Mouse (Mus musculus) c-Kit-positive CD71-negative TER-119-negative erythroid progenitor cells, embryonic 14.5 days (primary cell): ENCODE data around the gene Ppil3.

Experiments used
- DNase-seq: peaks from one replicate; pipeline ENCODE4 v3.0.0-alpha.2; 2013; ENCODE audit warnings: low read depth

The Ppil3 gene

DNA sequence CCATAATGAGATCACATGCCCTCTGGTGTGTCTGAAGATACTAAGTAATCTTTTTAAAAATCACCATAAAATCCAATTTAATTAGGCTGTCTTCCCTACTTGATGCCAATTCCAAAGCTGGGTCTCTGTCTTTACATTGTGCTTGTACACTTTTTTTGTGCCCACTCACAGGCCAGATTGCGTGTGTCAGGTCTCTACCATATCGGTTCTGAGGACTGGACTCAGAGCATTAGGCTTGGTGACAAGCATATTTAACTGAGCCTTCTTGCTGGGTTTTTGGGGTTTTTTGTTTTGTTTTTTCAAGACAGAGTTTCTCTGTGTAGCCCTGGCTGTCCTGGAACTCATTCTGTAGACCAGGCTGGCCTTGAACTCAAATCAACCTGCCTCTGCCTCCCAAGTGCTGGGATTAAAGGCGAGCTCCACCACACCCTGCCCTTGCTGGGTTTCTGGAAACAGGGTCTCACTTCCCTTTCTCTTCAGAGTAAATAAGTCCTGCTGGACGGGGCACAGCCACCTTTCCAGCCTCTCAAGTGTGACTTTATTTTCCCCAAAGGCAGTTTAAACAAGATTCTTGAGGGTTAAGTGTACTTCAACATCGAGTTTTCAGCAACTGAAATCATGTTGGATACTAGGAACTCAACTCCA, 35.6 kb downstream of the Ppil3 start:
- no peak for DNase-seq

DNA sequence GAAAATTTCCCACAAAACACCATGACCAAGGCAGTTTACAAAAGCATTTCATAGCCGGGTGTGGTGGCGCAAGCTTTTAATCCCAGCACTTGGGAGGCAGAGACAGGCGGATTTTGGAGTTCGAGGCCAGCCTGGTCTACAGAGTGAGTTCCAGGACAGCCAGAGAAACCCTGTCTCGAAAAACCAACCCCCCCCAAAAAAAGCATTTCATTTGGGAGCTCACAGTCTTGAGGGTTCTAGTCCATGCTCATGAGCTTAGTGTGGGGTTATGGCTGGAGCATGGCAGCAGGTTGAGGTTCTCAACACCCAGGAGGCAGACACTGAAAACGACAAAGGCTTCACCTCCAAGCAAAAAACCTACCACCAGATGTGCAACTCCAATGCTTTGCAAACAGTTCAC, 37.1 kb downstream of the Ppil3 start:
- no peak for DNase-seq

DNA sequence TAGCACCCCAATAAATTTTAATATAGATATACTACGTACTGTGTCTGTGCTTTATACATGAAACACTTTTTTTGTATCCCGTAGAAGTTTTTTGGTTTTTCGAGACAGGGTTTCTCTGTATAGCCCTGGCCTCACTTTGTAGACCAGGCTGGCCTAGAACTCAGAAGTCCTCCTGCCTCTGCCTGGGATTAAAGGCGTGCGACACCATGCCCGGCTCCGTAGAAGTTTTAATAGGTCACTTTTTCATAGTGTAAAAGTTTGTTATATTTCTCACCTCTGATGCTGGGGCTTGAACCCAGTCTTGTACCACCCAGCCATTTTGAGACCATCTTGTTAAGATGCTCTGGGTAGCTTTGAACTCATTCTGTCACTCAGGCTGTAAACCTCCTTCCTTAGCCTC, 38.0 kb downstream of the Ppil3 start:
- no peak for DNase-seq

DNA sequence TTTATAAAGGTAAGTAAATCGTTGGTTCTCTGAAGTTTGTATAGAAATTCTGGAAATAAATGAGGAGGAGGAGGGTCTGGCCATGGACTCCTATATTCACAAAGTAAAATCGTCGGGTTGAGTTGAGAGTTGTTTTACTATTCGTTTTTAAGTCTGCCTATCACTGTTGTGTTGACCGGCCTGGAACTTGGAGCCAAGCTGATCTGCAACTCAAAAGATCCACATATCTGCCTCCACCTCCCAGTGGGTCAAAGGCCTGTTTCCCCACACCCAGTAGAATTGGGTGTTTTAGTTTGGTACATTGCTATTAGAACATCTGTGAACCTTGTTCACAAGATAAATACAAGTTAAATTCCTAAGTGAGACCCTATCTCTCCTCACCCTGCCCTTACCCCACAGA, 41.5 kb downstream of the Ppil3 start:
- no peak for DNase-seq

DNA sequence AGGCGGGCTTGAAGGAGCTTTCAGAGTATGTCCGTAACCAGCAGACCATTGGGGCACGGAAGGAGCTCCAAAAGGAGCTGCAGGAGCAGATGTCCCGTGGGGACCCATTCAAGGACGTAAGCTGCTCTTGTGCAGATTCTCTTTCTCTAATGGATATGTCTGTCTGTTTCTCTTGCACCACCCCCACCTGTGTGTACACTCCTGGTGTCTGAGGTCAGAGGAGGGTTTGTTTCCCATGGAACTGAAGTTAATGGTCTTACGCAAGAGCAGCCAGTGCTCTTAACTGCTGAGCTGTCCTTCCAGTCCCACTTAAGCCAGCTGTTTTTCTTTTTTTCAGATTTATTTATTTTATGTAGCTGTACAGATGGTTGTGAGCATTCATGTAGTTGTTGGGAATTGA, 43.9 kb downstream of the Ppil3 start:
- DNase-seq: no peak

DNA sequence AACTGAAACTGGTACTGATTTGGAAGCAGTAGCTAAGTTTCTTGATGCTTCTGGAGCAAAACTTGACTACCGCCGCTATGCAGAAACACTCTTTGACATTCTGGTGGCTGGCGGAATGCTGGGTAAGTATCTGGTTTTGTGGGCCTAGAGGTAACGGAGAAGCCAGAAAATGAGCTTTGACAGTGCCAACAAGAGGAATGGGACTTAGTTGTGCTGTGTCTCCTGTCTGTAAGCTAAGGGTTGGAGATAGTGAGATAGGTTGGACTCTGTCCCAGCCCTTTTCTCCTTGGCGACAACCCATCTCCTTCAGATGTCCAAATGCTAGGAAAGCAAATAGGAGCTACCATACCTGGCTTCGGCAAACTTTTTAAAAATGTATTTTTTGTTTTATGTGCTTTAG, 47.6 kb downstream of the Ppil3 start:
- DNase-seq: no peak

DNA sequence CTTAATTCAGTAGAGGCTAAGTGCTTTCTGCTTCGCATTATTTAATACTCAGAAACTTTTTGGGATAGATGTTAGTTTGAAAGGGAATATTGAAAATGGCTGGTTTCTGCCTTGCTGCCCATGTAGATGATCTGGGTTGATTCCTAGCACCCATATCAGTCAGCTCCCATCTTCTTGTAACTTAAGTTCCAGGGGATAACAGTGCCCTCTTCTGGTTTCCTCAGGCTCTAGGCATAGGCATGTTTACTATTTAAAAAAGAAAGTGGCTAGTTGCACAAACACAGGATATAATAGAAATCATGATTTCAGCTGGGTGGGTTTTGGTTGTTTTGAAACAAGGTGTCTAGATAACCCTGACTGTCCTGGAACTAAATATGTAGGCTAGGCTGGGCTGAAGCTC, 49.1 kb downstream of the Ppil3 start:
- DNase-seq: no peak

DNA sequence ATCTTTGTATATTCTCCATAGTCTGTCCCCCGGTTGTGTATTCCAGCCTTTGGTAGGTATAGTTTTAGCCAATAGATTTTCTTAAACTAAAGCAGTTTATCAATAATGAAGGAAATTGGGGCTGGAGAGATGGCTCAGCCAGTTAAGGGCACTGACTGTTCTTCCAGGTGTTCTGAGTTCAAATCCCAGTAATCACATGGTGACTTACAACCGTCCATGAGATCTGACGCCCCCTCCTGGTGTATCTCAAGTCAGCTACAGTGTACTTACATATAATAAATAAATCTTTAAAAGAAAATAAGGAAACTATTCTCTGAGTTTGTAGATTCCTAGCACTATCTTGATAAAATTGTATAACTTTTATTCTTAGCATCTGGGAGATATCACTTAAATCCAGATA, 49.9 kb downstream of the Ppil3 start:
- DNase-seq: no peak

DNA sequence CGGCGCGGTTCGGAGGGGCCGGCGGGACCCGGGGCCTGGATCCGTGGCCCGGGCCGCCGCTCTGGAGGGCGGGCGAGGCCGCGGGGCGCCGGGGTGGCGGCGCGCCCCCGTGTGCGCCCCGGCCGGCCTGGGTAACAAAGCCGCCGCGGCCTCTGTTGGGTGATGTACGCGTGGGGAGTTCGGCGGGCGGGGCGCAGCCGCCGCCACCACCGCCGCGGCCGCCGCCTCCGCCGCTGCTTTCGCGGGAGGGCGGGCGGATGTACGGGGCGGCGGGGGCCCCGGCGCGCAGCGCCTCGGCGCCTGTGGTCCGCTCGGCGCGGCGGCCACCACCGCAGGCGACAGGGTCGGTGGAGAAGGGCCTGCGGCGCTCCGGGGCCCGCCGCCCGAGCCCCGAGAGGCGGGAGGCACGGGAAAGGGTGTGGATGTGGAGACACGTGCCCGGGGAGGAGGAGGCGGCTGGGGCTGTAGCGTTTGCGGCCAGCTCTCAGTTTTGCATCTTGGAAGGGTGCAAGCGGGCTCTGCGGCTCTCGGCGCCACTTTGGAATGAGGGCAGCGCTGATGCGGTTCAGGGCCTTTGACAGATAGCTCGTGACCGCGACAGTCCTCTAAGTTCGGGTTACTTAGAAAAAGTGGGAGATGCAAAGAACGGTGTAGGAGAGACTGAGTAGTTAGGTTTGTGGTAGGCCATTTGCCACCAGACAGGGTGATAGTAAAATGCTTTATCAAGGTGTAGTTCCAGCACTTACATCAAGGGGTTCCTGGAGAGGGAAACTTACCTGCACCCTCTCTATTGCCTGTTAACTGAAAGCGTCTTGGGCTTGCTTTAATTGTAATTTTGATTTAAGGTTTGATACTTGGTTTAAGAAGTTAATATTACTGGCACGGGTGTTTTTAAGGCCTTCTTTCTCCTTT, 51.7 kb downstream of the Ppil3 start:
- no peak for DNase-seq

DNA sequence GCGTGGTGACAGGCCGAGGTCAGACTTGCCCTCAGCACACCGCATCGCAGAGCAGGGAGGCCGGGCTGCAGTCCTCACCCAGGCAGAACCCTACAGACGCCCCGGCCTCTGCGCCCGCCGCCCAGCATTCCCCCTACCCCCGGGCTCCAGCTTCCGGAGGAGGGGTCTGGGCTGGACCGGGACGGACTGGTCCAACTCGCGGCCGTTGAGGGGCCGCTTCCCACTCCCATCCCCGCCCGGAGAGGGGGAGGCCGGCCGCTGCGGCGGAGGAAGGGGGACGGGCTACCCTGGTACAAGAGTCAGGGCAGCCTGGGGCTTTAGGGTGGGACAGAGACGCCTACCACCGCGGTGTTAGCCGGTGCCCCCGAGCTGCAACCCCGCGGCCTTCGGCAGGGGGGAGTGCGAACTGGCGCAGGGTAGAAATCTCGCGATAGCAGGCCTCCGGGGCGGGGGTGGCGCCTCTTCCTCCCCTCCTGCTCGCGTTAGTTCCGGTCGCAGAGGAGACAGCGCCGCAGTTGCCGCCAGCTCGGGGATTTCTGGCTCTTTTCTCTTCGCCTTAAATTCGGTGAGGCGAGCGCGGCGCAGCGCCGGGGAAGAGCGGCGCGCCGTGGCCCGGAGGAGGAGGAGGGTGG, 52.5 kb downstream of the Ppil3 start, which contains the start of gene Bzw1:
TSS of gene Bzw1 (plus strand) at position 247 of the 632 bp plus-strand sequence.
- DNase-seq: peak; percentile 81

DNA sequence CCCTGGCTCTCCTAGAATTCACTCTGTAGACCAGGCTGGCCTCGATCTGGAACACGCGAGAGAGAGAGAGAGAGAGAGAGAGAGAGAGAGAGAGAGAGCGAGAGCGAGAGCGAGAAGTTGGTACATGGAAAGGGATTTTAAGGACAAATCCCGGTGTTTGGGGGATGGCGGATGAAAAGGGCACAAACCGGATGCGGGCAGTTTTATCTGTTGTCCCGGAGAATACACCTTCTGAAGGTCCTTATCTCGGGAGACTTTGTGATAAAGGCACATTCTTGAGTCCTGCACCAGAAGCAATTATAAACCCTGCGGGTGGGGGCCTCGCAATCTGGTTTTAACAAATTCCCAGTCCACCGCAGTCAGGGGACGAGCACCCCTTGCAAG, 53.0 kb downstream of the Ppil3 start:
- no peak for DNase-seq

DNA sequence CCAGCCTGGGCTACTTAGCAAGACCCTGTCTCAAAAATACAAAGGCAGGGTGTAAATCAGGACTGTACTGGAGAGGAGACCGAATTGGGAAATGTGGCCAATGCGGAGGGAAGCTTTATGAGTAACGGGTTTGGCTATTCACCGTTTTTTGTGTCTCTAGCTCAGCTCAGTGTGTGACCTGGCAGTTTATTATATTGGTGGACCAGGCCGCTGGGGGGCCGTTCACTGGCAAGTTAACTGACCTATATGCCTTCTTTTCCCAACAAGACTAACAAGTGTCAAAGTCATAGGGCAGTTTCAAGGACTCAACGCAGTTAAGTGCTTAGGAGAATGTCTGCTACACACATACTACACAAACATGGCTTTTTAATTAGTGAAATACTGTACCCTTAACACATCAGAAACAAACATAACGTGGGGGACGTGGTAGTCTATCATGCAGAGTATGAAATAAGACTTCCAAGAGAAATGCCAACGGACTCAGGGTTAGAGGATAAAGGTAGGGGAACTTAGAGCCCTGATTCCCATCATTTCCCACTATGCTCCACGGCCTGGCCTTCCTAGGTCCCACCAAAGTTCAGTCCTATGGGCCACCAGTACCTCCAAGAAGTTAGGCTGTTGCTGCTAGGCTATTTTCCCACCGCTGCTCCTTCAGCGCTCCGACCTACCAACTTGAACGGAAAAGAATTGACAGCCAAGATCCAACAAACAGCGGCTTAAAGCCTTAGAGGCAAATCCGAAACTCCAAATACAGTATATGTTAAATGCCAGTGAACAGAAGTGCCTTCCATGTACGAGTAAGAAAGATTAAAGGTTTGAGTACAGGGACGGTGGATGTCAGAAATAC, 53.6 kb downstream of the Ppil3 start:
- no peak for DNase-seq

DNA sequence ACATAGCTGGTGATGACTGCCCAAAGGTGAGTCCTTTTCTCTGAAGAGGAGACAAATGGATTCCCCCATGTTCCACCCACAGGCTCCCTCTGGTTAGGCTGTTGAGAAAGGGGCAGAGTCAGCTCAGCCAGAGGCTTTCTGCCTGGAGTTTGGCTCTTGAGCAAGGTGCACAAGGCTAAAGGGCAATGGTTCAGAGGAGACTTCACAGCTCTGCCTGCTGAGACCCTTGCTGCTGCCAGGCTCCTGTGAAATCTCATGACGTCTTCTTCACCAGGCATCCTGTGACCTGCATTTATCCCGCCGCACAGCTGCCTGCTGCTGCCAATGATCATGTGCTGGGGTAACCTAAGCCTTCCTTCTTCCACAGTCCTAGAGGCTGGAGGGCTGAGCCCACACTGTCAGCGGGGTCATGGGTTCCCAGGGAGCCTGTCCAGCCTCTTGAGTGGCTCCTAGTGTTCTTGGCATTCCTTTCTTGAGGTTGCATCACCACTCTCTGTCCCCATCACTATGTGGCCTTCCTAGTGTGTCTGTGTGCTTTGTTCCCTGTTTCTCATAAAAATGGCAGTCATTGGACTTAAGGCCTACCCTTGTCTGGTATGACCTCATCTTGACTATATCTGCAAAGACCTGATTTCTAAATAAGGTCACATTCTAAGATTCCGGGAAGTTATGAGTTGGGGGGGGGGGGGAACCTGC, 62.6 kb downstream of the Ppil3 start:
- DNase-seq: no peak
